Mouse (Mus musculus) kidney, embryonic 15.5 days (tissue): ENCODE results near the gene Chp1. TPM values are rescaled to one million over a fixed set of nuclear protein-coding genes. Genes with fewer than 3 reads are reported as not detected.
"Not testable (repeated sequence)": the region's sequence is repeated elsewhere in the genome, so short reads cannot be mapped to it uniquely, and the experiment has no call there.

Experiments used
- ATAC-seq: fragments of 200-750 bp; cut with Nextera tagmentation; replicated peaks from 2 replicates; pipeline ENCODE4 v1.8.0; 2017; ENCODE audit warnings: moderate TSS enrichment; ENCODE audit not compliant: low FRiP score
- H3K27ac ChIP-seq: fragments of 300-500 bp; sonication (generic); 2 replicates; pipeline ENCODE4 v1.5.1; 2015; ENCODE audit warnings: mild to moderate bottlenecking, inconsistent platforms
- H3K27me3 ChIP-seq: fragments of 300-500 bp; sonication (generic); 2 replicates; pipeline ENCODE4 v1.6.1; 2015; ENCODE audit warnings: inconsistent platforms
- H3K36me3 ChIP-seq: fragments of 300-500 bp; sonication (generic); 2 replicates; pipeline ENCODE4 v1.6.1; 2015; ENCODE audit warnings: inconsistent platforms
- H3K4me1 ChIP-seq: fragments of 300-500 bp; sonication (generic); 2 replicates; pipeline ENCODE4 v1.6.1; 2015; ENCODE audit warnings: inconsistent platforms
- H3K4me2 ChIP-seq: fragments of 300-500 bp; sonication (generic); 2 replicates; pipeline ENCODE4 v1.6.1; 2015; ENCODE audit warnings: moderate library complexity, mild to moderate bottlenecking, inconsistent platforms
- H3K4me3 ChIP-seq: fragments of 300-500 bp; sonication (generic); replicated peaks from 2 replicates; pipeline ENCODE4 v1.5.1; 2015; ENCODE audit warnings: mild to moderate bottlenecking, inconsistent platforms
- H3K9ac ChIP-seq: fragments of 300-500 bp; sonication (generic); 2 replicates; pipeline ENCODE4 v1.6.1; 2015; ENCODE audit warnings: mild to moderate bottlenecking, inconsistent platforms
- H3K9me3 ChIP-seq: fragments of 300-500 bp; sonication (generic); replicated peaks from 2 replicates; pipeline ENCODE4 v1.6.1; 2016; ENCODE audit warnings: inconsistent platforms
- WGBS: fragments of 180-500 bp; shearing (Covaris S2); methylation state at CpG from one replicate; pipeline ENCODE4 v1.1.7; 2015; ENCODE audit warnings: mixed read lengths; 5-methylcytosine and 5-hydroxymethylcytosine counted together
- polyA plus RNA-seq: library from polyadenylated mRNA; unstranded; fragments of >200 nt; fragmentation: Nextera tagmentation; extraction: Ambion mirVana; gene quantifications from 2 replicates; pipeline ENCODE4 v1.2.1, GENCODE M21; 2015

Chp1 gene
- polyA plus RNA-seq, 1 experiment from 2014 or later, result 60.3 TPM

DNA sequence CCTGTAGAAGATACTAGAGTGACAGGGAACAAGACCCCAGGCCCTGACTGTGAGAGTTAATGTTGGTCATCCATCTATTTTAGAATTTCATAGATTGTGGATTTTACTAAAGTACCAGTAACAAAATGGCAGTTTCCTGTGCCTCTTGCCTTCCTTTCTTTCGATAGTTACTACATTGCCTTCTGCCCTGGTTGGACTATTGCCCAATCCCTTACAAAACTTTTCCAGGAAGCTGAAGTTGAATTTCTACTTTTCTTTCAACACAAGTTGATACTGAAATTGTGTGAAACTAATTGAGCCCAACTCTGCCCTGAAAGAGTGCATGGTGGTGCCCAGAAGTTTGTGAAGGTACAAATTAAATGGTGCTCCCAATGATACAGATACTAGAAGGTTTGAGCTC lies 25.0 kb downstream of the Chp1 start:
- 84% methylated on average over 1 of the region's 1 CpGs for WGBS
- ATAC-seq, result no peak
- H3K27me3 ChIP-seq, result no peaks in the 10 kb centered on the region

DNA sequence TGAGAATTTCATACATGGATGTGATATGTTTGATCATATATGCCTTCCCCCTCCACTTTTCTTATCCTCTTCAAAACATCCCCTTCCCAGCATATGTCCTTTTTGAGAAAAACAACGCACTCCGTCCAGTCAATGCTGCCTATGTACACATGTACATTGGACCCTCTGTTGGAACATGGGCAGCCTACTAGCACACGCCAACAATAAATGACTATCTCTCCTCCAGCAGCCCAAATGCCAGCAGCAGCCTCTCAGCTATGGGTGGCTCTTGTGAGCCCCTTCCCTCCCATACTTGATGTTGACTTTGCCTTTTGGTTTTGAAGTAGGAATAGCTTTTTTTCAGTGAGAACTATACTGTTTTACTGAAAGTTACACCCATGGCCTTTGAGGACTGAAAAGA lies 34.1 kb downstream of the Chp1 start:
- Histone ChIP-seq H3K4me3 (no peak overlapping the region), H3K9ac (no peak overlapping the region), H3K36me3 (peaks cover 6% of the 10 kb centered on the region; the same call in 1 of the 2 replicates), H3K27me3 (no peaks in the 10 kb centered on the region), H3K4me1 (no peaks in the 10 kb centered on the region), H3K9me3 (no peaks in the 10 kb centered on the region), H3K4me2 (no peak overlapping the region), H3K27ac (no peak overlapping the region)
- ATAC-seq, result no peak
- WGBS, result 96% methylated on average over 3 of the region's 3 CpGs

More for the DNA sequence above, 25.0 kb downstream of the Chp1 start:
- Histone ChIP-seq H3K9ac (no peak overlapping the region), H3K4me2 (no peak overlapping the region), H3K9me3 (no peaks in the 10 kb centered on the region), H3K36me3 (peaks cover 38% of the 10 kb centered on the region), H3K4me1 (no peaks in the 10 kb centered on the region), H3K27ac (no peak overlapping the region), H3K4me3 (no peak overlapping the region)

DNA sequence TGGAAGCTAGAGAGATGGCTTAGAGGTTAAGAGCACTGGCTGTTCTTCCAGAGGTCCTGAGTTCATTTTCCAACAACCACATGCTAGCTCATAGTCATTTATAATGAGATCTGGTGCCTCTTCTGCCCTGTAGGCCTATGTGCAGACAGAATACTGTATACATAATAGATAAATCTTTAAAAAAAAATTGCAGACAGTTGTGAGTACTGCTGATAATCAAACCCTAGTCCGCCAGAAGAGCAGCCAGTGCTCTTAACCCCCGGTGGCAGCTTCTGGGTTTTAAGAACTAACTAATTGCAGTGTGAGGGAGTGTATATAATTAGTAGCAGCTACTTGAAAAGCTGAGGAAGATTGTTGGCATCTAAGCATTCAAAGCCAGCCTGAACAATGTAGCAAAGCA lies 35.9 kb downstream of the Chp1 start:
- no peak for ATAC-seq
- no peak overlapping the region for H3K27ac ChIP-seq
- no peak overlapping the region for H3K4me3 ChIP-seq
- H3K9me3 ChIP-seq, result no peaks in the 10 kb centered on the region
- H3K4me2 ChIP-seq, result no peak overlapping the region
- H3K36me3 ChIP-seq, result peaks cover 6% of the 10 kb centered on the region; the same call in 1 of the 2 replicates
- no peaks in the 10 kb centered on the region for H3K4me1 ChIP-seq
- WGBS, result 60% methylated on average over 2 of the region's 2 CpGs
- no peak overlapping the region for H3K9ac ChIP-seq
- H3K27me3 ChIP-seq, result no peaks in the 10 kb centered on the region

DNA sequence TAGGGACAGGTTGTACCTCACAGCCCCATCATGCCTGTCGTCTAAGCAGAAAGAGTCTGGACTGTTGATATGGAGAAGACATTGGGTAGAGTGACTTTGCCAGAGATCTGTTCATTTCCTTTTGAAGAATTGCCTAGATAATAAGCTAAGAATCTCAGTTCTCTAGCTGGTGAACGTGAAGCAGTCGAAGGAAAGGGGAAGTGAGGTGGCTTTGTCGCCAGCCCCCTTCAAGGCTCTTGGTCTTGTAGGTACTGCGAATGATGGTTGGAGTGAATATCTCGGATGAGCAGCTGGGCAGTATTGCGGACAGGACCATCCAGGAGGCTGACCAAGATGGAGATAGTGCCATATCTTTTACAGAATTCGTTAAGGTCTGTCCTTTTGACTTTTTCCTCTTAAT lies 36.8 kb downstream of the Chp1 start:
- no peaks in the 10 kb centered on the region for H3K27me3 ChIP-seq
- H3K9me3 ChIP-seq, result no peaks in the 10 kb centered on the region
- no peak for ATAC-seq
- 88% methylated on average over 8 of the region's 8 CpGs for WGBS
- no peak overlapping the region for H3K4me3 ChIP-seq
- no peak overlapping the region for H3K4me2 ChIP-seq
- H3K27ac ChIP-seq, result no peak overlapping the region
- no peaks in the 10 kb centered on the region for H3K4me1 ChIP-seq
- peaks cover 2% of the 10 kb centered on the region; the same call in 1 of the 2 replicates for H3K36me3 ChIP-seq
- no peak overlapping the region for H3K9ac ChIP-seq

DNA sequence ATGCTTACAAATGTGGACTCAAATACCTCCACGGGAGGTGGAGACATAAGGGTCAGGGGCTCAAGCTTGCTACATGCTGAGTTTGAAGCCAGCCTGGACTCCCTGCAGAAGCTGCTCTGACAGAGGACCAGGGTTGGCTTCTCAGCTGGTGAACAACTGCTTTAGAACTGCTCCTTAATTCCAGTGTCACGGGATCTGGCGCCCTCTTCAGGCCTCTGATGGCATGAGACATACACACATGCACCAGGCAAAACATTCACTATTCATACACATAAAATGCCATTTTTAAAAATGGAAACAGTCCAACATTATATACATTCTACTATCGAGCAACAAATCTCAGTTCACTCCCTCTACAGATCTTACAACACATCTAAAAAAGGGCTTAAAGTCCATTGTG lies 39.9 kb downstream of the Chp1 start:
- Histone ChIP-seq H3K4me2 (no peak overlapping the region), H3K36me3 (peaks cover 2% of the 10 kb centered on the region; the same call in 1 of the 2 replicates), H3K27me3 (no peaks in the 10 kb centered on the region), H3K4me3 (no peak overlapping the region), H3K9me3 (no peaks in the 10 kb centered on the region), H3K27ac (no peak overlapping the region), H3K9ac (no peak overlapping the region), H3K4me1 (no peaks in the 10 kb centered on the region)
- no peak for ATAC-seq
- WGBS, result 16% methylated on average over 4 of the region's 4 CpGs

DNA sequence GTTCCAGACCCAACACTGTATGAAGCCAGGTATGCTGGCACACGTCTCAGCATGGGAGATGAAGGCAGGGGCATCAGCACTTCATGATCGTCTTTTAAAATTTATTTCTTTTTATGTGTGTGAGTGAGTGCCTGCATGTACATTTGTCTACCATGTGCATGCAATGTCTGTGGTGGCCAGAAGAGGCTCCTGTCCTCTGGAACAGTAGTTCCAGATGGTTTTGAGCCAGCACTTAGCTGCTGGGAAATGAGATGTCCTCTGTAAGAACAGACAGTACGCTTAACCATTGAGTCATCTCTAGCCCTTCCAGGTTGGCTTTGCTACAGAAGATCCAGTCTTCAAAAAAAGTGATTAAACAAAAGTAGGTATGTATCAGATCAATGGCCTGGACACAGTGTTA lies 43.8 kb downstream of the Chp1 start:
- no peaks in the 10 kb centered on the region for H3K27me3 ChIP-seq
- H3K4me2 ChIP-seq, result no peak overlapping the region
- no peak for ATAC-seq
- no peak overlapping the region for H3K27ac ChIP-seq
- H3K9me3 ChIP-seq, result no peaks in the 10 kb centered on the region
- H3K36me3 ChIP-seq, result peaks cover 4% of the 10 kb centered on the region
- H3K9ac ChIP-seq, result no peak overlapping the region
- 87% methylated on average over 3 of the region's 3 CpGs for WGBS
- H3K4me3 ChIP-seq, result no peak overlapping the region
- peaks cover 16% of the 10 kb centered on the region for H3K4me1 ChIP-seq

DNA sequence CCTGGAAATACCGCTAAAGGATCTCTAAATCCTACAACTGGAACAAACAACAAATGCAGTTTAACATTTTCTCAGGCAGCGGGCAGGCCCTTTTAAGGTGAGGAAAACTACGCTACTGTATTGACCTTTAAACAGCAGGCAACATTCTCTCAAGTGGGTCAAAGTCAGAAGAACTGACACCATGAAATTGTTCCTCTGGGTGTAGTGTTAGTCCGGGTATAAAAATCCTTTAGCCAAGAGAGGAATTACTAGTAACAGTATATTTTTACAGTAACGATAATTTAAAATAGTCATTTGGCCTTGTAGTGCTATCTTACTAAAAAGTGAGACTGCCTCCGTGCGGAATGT lies 46.2 kb downstream of the Chp1 start:
- peak overlapping the region; percentile 69 for H3K4me3 ChIP-seq
- peak overlapping the region; percentile 90 for H3K27ac ChIP-seq
- WGBS, result 8% methylated on average over 7 of the region's 7 CpGs
- H3K27me3 ChIP-seq, result no peaks in the 10 kb centered on the region
- peaks cover 18% of the 10 kb centered on the region for H3K4me1 ChIP-seq
- peak overlapping the region; percentile 55 for H3K4me2 ChIP-seq
- H3K9me3 ChIP-seq, result no peaks in the 10 kb centered on the region
- peaks cover 27% of the 10 kb centered on the region for H3K36me3 ChIP-seq
- 0 out of 2 replicates have a peak overlapping the region, but pooled peaks have one; percentile 21 for H3K9ac ChIP-seq
- ATAC-seq, result peak; percentile 48; the same call in 1 of the 2 replicates

DNA sequence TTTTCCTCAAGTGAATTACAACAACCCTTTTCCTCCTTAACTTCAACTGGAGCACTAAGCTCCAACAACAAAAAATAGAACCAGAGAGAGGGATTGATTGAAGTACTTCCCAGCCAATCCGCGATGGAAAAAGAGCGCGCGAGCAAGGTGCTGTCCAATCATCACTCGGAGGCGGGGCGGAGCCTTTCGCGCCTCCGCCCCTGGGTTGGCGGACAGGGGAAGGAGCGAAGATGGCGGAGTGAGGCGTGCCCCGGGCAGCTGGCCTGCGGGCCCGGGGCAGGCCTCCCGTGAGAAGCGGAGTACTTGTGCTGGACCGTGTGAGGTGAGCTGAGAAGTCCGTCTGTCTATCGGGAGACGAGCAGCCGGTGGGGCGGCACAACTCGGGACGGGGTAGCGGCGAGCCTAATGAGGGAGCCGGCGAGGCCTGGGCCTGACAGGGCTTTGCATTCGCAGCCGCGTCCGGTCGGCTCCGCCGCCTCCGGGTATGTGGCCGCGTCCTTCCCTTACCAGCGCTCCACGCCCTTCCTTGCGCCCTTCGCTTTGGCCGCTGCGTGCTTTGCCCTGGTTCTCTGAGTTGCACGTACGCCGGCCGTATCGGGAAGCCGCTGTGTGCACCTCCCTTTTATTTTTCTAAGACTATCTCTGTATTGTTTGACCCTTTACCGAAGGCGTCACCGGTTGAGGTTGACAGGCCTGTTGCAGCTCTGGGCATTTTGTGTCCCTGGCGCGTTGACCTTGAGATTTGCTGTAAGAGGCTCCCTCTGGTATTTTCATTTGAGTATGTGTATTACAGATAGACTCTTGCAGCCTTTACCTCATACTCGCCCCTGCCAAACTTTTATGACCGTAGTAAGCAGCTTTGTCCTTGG lies 46.9 kb downstream of the Chp1 start:
- Histone ChIP-seq H3K4me3 (peak overlapping the region; percentile 69), H3K36me3 (peaks cover 31% of the 10 kb centered on the region), H3K4me1 (peaks cover 18% of the 10 kb centered on the region), H3K27me3 (no peaks in the 10 kb centered on the region), H3K9ac (peak overlapping the region; percentile 82), H3K27ac (peak overlapping the region; percentile 90), H3K9me3 (no peaks in the 10 kb centered on the region), H3K4me2 (peak overlapping the region; percentile 67)
- under 1% methylated on average over 61 of the region's 61 CpGs for WGBS
- peak; percentile 97 for ATAC-seq

DNA sequence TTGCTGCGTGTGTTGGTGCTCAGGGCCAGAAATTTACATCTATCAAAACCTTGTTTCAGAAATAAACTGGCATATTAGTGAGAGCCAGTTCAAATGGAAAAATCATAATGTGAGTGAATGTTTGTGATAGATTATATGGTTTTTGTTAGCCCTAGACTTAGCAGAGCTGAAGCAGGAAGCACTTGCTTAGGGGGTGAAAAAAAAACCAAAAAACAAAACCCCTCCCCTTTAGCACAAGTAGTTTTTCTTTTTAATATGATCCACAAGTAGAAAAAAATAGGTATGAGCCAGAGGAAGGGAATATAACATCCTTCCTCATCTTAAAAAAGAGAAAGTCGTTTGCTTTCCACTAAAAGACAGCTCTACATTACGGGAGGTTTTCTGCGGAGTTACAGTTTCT lies 47.8 kb downstream of the Chp1 start:
- ATAC-seq, result no peak

DNA sequence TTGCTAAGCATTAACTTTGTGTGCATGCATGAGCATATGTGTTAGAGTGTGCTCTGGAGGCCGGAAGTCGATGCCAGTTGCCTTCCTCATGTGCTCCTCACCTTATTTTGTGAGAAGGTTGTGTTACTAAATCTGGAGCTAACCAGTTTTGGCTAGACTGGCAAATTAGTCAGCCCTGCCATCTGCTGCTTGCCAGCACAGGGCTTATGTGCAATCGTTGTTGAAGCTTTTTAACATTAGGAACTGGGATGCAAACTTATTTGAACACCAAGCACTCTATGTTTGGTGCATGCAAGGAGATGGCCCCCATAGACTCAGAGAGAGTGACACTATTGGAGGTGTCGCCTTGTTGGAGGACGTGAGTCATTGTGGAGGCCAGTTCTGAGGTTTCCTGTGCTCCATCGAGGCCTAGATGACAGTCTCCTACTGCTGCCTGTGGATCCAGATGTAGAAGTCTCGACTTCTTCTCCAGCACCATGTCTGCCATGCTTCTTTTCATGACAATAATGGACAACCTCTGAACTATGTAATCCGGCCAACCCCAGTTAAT lies 49.4 kb downstream of the Chp1 start:
- H3K27ac ChIP-seq, result no peak overlapping the region
- 88% methylated on average over 8 of the region's 8 CpGs for WGBS
- no peak overlapping the region for H3K4me3 ChIP-seq
- H3K36me3 ChIP-seq, result peaks cover 50% of the 10 kb centered on the region
- H3K9me3 ChIP-seq, result no peaks in the 10 kb centered on the region
- H3K4me1 ChIP-seq, result peaks cover 22% of the 10 kb centered on the region
- H3K27me3 ChIP-seq, result no peaks in the 10 kb centered on the region
- H3K4me2 ChIP-seq, result no peak overlapping the region
- ATAC-seq, result no peak
- no peak overlapping the region for H3K9ac ChIP-seq

More for the DNA sequence above, 47.8 kb downstream of the Chp1 start:
- peak overlapping the region; percentile 69 for H3K4me3 ChIP-seq
- peaks cover 18% of the 10 kb centered on the region for H3K4me1 ChIP-seq
- H3K9me3 ChIP-seq, result no peaks in the 10 kb centered on the region
- peak overlapping the region; percentile 82 for H3K9ac ChIP-seq
- 23% methylated on average over 4 of the region's 4 CpGs for WGBS
- peaks cover 39% of the 10 kb centered on the region for H3K36me3 ChIP-seq
- H3K27ac ChIP-seq, result no peak overlapping the region
- H3K27me3 ChIP-seq, result no peaks in the 10 kb centered on the region
- H3K4me2 ChIP-seq, result peak overlapping the region; percentile 67

DNA sequence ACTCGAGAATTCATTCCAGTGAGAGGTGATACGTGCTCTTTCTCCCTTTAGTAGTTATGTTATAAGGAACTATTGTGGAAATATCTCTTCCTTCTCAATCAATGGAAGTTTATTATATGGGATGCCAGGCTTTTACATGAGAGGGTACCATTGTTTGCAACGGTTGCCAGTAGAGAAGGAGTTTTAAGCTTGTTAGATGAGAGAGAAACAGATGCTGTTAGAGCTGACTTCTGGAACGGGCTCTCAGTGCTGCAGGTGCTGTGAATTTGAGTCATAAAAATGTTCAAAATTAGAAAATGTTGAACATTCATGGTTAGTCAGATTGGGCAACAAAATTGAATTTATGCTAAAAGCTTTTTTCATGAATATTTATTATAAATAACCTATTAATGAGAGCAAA lies 53.5 kb downstream of the Chp1 start:
- H3K36me3 ChIP-seq, result peaks cover 83% of the 10 kb centered on the region
- ATAC-seq, result no peak
- H3K4me1 ChIP-seq, result peaks cover 7% of the 10 kb centered on the region
- no peak overlapping the region for H3K9ac ChIP-seq
- no peak overlapping the region for H3K4me2 ChIP-seq
- no peaks in the 10 kb centered on the region for H3K27me3 ChIP-seq
- 85% methylated on average over 4 of the region's 4 CpGs for WGBS
- no peak overlapping the region for H3K4me3 ChIP-seq
- H3K9me3 ChIP-seq, result no peaks in the 10 kb centered on the region
- H3K27ac ChIP-seq, result no peak overlapping the region

DNA sequence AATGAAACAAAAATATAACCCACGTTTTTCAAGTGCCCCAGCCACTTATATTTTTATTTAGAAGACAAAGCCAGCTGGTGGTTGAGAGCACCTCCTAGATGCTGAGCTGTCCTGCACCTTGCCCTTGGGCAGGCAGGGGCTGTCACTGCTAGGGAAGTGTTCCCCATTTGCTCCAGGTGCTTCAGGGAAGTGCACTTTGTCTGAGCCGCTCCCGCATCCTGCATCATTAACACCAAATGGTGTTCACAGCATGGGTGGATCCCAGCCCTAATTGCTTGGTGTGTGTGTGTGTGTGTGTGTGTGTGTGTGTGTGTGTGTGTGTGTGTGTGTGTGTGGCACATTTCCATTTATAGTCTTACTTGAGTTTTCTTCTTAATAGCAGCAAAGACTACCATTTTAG lies 54.1 kb downstream of the Chp1 start:
- not testable (repeated sequence) for H3K27ac ChIP-seq, H3K9me3 ChIP-seq, H3K4me2 ChIP-seq, H3K9ac ChIP-seq, H3K27me3 ChIP-seq, ATAC-seq, H3K4me3 ChIP-seq, H3K4me1 ChIP-seq
- peaks cover 83% of the 10 kb centered on the region for H3K36me3 ChIP-seq
- 63% methylated on average over 3 of the region's 3 CpGs for WGBS
